Mouse (Mus musculus): ENCODE measurements at regions not wholly inside any gene's neighbourhood (a gene's known extent, or its start where the extent isn't known, plus 50 kb on each side); places are given as distances from the start of the nearest gene placed in this dataset.

DNA sequence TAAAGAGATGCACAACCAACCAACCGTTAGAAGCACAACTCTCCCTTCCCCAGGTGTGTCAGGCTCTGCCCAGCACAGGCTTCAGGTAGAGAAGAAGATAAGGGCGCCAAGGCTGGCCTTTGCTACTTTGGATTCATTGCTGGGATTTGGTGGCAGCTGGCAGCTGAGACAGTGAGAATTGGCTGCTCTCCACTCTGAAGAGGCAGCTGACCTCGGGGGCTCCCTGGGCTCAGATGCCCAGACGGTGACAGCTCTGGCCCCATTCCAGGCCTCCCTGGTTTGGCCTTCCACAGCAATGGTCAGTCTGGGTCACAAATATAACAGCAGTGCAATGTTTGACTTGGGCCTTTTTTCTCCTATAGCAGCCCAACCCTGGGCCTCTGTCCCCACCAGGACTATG lies 411.9 kb downstream of the Bcor start:
- TF ChIP-seq CTCF (conservative IDR thresholded peaks at IDR 0.05; ENCODE audit: low read length) (no peak), POU5F1 (IDR thresholded peaks at IDR 0.05; ENCODE audit: borderline replicate concordance, low read length) (no peak)
